Mouse (Mus musculus) T-helper 1 cell (primary cell): ENCODE results near the gene Map3k11.
"Not testable (repeated sequence)": the region's sequence is repeated elsewhere in the genome, so short reads cannot be mapped to it uniquely, and the experiment has no call there.

Source experiments
- in situ Hi-C: fragments of 300-600 bp; cut with MboI, MseI; formaldehyde crosslinking; loops from one replicate; pipeline ENCODE4 v1.15.1; 2025; ENCODE audit warnings: high pct_unique_total_duplicates

Gene Map3k11

GRCm38 (mm10) chr19:5665465-5665864, 23.1 kb upstream of the Map3k11 start:
- in situ Hi-C loops = no loop called here

DNA sequence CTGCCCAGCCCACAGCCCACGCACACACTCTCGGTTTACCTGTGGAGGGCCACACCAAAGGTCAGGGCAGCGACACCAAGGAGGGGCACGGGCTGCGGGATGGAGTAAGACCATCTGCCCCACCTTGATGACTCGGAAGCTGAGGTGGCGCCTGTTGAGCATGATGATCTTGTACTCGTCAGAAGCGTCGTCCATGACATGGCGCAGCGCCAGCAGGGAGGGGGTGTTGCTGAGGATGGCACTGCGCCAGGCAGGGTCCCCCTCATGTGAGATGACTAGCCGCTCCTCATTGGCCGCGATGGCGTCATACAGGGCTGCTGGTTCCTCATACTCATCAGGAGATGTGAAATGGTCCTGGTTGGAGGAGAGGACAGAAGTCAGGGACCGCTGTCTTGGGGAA, 22.2 kb upstream of the Map3k11 start:
- in situ Hi-C loops = no loop called here

GRCm38 (mm10) chr19:5668372-5668771, 20.2 kb upstream of the Map3k11 start:
- in situ Hi-C loops = no loop called here

GRCm38 (mm10) chr19:5680432-5680831, 8.1 kb upstream of the Map3k11 start:
- in situ Hi-C loops = no loop called here

DNA sequence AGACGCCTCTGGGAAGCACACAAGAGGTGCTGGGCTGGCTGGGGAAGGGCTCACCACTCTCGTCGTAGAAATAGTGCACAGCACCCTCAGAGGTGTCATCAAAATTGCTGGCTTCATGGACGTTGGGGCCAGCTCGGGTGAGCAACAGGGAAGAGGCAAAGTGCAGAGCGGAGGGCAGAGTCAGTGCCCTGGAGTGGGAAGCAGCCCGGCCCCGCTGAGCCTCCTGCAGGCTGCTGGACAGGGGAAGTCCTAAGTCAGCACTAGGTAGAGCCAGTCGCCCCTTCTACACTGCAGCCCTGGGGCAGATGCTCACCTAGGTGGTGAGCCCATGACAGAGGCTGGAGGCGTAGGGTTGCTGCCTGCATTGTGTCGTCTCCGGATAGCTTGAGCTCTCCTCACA, 4.3 kb upstream of the Map3k11 start:
- in situ Hi-C loops = no loop called here

GRCm38 (mm10) chr19:5684985-5685384, 3.6 kb upstream of the Map3k11 start:
- in situ Hi-C loops = no loop called here

GRCm38 (mm10) chr19:5685431-5685830, 3.1 kb upstream of the Map3k11 start:
- in situ Hi-C loops = no loop called here

DNA sequence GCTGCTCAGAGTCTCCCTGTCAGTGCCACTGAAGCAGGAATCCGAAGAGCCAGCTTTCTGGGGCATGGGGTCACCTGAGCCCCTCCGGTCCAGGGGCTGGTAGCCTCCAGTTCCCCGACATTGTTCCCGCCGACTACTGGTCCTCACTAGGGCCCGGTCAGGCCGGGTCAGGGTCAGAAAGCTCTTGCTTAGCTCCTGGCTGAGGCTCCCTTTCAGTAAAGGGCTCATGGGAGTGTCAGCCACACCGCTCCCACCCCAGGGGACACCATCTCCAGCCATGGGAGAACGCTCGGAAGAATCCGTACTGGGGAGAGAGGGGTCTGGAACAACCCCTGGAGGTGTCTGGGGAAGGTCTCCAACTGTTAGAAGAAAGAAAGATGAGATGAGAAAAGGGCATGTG, 2.7 kb upstream of the Map3k11 start:
- in situ Hi-C loops = no loop called here

GRCm38 (mm10) chr19:5686437-5686836, 2.1 kb upstream of the Map3k11 start:
- in situ Hi-C loops = no loop called here

DNA sequence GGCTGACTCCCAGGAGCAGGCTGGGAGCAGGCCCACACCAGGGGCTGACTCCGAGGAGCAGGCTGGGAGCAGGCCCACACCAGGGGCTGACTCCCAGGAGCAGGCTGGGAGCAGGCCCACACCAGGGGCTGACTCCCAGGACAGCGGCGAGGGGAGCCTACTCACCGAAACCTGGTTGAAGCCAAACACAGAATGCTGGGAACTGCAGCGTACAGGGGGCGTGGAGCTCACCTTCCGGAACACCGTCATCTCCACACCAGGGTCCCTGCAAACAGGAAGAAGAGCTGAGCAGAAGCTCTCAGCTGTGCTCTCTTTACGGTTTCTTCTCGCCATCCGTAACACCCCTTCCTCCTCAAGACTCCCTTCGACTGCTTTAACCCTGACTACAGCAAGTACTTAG, 1.6 kb upstream of the Map3k11 start:
- in situ Hi-C loops = not testable (repeated sequence)

GRCm38 (mm10) chr19:5687738-5688137, 804 bp upstream of the Map3k11 start:
- in situ Hi-C loops = no loop called here

DNA sequence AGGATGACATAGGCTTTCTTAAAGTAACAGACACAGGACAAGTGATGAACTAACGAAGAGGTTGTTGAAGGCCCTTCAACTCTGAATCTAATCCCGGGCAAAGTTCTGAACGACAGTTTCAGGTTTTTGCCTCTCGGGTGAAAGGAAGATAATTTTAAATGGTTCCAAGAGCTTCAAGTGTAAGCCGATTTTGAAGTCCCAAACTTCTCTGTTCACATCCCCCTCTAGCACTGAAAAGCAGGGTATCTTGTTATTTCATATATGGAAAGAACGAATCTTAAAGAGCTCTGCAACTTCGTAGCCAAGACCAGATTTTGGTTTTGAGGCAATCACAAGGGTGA, 516 bp downstream of the Map3k11 start:
- in situ Hi-C loops = no loop called here

DNA sequence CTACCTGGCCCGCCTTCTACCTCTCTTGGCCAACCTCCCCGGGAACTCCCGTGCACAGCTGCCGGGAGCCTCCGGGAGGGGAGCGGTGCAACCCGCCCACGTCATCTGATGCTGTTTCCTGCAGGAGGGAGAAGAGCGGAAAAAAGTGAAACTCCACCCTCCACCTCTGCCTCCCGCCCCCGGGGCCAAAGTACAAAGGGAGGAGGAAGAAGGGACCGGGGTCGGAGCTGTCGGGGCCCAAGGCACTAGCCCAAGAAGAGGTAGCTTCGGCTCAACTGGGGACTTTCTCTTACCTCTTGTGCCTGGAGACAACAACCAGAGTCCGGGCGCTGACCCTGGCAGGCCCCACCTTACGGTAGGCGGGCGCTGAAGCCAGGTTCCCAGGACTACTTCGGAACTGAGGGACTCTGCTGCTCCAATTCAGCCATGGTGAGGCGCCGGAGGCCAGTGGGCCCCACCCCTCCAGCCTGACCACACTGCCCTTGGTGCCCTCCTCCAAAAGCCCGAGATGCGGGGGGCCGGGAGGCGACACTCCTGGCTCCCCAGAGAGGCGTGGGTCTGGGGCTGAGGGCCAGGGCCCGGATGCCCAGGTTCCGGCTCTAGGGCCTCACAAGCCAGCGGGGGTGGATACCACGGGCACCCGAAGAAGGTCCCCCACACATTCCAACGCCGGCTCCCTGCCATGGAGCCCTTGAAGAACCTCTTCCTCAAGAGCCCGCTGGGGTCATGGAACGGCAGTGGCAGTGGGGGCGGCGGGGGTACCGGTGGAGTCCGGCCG, 1.2 kb downstream of the Map3k11 start:
- in situ Hi-C loops = loop anchor here (10.0 kb wide), 1 partner anchor 1235 kb away; the partner anchor contains the start of genes Catsperz and Esrra

DNA sequence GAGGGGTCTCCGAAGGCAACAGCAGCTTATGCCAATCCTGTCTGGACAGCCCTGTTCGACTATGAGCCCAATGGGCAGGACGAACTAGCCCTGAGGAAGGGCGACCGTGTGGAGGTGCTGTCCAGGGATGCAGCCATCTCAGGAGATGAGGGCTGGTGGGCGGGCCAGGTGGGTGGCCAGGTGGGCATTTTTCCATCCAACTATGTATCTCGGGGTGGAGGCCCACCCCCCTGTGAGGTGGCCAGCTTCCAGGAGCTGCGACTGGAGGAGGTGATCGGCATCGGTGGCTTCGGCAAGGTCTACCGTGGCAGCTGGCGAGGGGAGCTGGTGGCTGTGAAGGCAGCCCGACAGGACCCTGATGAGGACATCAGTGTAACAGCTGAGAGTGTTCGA, 1.8 kb downstream of the Map3k11 start:
- in situ Hi-C loops = loop anchor here (10.0 kb wide), 1 partner anchor 1234 kb away; the partner anchor contains the start of genes Catsperz and Esrra

DNA sequence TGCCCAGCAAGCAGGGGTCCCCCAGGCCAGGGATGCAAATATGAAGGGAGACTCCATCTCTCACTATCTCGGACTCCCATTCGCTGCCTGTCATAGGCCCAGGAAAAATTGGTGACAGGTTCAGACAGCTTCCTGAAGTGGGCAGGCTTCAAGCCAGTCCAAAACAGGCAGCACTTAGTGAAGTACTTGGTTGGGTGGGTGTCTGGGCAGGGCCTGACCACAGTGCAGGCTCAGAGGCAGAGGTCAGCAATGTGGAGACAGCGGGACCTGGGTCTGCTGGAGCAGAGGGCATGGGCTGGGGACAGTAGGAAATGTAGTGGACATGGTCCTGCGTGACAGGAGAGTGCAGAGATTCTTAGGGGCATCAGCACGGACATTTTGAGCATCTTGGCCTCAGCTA, 3.1 kb downstream of the Map3k11 start:
- in situ Hi-C loops = loop anchor here (10.0 kb wide), 1 partner anchor 1233 kb away; the partner anchor contains the start of genes Catsperz and Esrra

DNA sequence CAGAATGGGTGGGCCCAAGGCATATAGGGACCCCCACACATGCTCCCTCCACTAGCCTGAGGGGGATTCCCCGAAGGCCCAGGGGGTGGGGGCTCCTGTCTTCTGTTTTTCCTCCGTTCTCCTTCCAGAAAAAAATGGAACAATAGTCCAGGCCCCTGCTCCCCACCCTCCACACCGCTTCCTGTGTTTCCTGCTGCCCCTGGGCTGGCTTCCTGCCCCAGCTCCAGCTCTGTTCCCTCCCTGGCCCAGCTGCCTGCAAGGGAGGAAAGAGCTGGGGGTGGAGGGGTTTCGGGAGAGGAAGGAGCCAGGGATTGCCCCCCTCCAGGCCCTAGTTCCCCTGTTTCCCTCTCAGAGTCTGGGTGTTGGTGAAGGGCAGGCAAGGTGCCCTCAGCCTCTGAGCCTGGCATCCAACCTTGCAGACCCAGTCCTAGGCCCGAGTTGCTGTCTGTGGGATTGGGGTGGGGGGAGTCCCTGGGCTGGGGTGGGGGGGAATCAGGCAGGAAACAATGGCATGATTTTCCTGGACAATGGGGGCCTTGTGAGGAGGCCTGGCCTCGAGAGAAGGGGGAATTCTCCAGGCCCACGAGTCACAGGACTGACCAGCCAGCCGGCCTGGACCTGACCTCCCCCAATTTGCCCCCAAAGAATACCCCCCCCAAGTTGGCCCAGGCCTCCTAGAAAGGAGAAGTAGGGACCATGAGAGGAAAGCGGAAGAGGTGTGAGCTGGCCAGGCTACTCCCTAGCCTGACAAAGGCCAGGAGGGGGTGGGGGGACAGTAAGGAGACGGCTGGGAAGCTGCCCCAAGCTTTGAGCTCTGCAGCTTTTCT, 3.8 kb downstream of the Map3k11 start:
- in situ Hi-C loops = loop anchor here (10.0 kb wide), 1 partner anchor 1233 kb away; the partner anchor contains the start of genes Catsperz and Esrra

DNA sequence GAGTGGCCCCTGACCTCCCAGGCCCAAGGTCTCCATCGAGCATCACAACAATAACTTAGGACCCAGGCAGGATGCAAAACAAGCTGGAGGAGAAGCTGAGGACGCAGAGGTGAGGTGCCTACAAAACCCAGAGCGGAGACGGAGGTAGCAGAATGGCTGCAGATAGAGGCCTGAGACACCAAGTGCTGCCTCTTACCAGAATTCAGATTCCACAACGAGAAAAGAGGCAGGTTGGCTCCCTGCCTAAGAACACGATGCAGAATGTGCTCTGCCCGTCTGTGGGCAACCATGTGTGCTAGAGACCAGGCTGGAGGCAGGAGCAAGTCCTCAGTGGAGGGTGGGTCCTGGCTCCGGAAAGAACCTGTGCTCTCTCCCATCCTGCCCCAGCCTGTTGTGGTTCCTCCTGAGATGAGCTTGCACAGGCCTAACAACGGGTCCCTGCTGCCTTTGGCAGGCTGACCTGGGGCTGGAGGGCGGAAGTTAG, 4.4 kb downstream of the Map3k11 start:
- in situ Hi-C loops = loop anchor here (10.0 kb wide), 1 partner anchor 1232 kb away; the partner anchor contains the start of genes Catsperz and Esrra

DNA sequence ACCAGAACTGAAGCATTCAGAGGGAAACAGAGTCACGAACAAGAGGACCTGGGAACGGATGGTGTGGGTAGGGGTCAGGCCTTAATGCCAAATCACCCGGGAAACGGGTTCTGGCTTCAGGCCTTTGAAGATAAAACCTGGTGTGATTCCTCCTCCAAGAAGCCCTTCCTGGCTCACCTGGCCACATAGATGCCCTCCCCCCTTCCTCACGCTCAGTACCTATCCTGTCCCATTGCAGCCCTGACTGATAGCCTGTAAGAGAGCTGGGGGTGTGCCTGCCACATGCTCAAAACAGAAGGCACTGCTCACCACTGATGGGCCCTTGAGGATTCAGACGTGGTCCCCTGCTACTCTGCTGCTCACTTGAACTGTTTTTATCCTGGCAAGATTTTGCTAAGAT, 5.3 kb downstream of the Map3k11 start:
- in situ Hi-C loops = loop anchor here (10.0 kb wide), 1 partner anchor 1231 kb away; the partner anchor contains the start of genes Catsperz and Esrra

- in situ Hi-C loops = loop anchor here (10.0 kb wide), 1 partner anchor 1229 kb away; the partner anchor contains the start of genes Catsperz and Esrra
Measured at GRCm38 (mm10) chr19:5695849-5696462, 7.4 kb downstream of the Map3k11 start.

DNA sequence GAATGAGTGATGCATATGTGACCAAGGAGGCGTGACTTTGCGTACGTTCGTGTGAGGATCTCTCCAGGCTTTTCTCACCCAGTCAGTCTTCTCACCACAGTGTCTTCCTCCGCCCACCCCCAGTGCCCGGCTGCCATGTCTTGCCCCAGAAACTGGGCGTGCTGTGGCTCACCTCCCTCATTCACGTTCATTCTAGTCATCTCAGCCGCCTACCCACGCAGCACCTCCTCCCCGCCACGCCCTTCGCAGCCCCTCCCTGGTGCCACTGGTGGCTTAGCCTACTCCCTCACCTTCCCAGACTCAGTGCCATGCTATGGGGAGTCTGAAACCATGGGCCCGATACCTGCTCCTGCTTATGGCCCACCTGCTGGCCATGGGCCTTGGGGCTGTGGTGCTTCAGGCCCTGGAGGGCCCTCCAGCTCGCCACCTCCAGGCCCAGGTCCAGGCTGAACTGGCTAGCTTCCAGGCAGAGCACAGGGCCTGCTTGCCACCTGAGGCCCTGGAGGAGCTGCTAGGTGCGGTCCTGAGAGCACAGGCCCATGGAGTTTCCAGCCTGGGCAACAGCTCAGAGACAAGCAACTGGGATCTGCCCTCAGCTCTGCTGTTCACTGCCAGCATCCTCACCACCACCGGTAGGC, 15.7 kb downstream of the Map3k11 start, which contains the start of gene Kcnk7:
Gene Kcnk7, plus strand, starts transcription at position 205 of the 638 bp plus-strand sequence.
- in situ Hi-C loops = no loop called here
